Mouse (Mus musculus) heart, embryonic 16.5 days (tissue): ENCODE measurements around the gene Akr1b7. TPM values are rescaled to one million over a fixed set of nuclear protein-coding genes. Genes with fewer than 3 reads are reported as not detected.
A peak's percentile ranks its signal among the peaks of the same experiment; 100 is the strongest.
"Not testable (repeated sequence)": the region's sequence is repeated elsewhere in the genome, so short reads cannot be mapped to it uniquely, and the experiment has no call there.

Experiments used
- ATAC-seq: fragments of 200-750 bp; cut with Nextera tagmentation; replicated peaks from 2 replicates; pipeline ENCODE4 v1.8.0; 2017; ENCODE audit warnings: moderate number of reproducible peaks; ENCODE audit not compliant: insufficient read depth, low FRiP score; ENCODE audit errors: extremely low read depth
- H3K27ac ChIP-seq: fragments of 300-500 bp; sonication (generic); 2 replicates; pipeline ENCODE4 v1.5.1; 2014; ENCODE audit warnings: mild to moderate bottlenecking, low read length, control low read depth, moderate library complexity
- H3K27me3 ChIP-seq: fragments of 300-500 bp; sonication (generic); 2 replicates; pipeline ENCODE4 v1.6.1; 2014; ENCODE audit warnings: low read length, mixed read lengths; ENCODE audit not compliant: control insufficient read depth, insufficient read depth
- H3K36me3 ChIP-seq: fragments of 300-500 bp; sonication (generic); 2 replicates; pipeline ENCODE4 v1.6.1; 2014; ENCODE audit not compliant: control insufficient read depth, insufficient read depth
- H3K4me1 ChIP-seq: fragments of 300-500 bp; sonication (generic); 2 replicates; pipeline ENCODE4 v1.6.1; 2014; ENCODE audit warnings: low read length, mixed read lengths; ENCODE audit not compliant: control insufficient read depth, insufficient read depth
- H3K4me2 ChIP-seq: fragments of 300-500 bp; sonication (generic); 2 replicates; pipeline ENCODE4 v1.6.1; 2014; ENCODE audit warnings: low read depth, mild to moderate bottlenecking, control low read depth, low read length
- H3K4me3 ChIP-seq: fragments of 300-500 bp; sonication (generic); 2 replicates; pipeline ENCODE4 v1.5.1; 2014; ENCODE audit warnings: mild to moderate bottlenecking, control low read depth, low read length
- H3K9ac ChIP-seq: fragments of 300-500 bp; sonication (generic); 2 replicates; pipeline ENCODE4 v1.6.1; 2014; ENCODE audit warnings: low read length, control low read depth
- H3K9me3 ChIP-seq: fragments of 300-500 bp; sonication (generic); replicated peaks from 2 replicates; pipeline ENCODE4 v1.6.1; 2016; ENCODE audit warnings: low read length; ENCODE audit not compliant: control insufficient read depth
- WGBS: fragments of 180-500 bp; shearing (Covaris S2); extraction: QIAGEN DNeasy Blood & Tissue Kit; methylation state at CpG from one replicate; pipeline ENCODE4 v1.1.7; 2014; 5-methylcytosine and 5-hydroxymethylcytosine counted together
- polyA plus RNA-seq: library from polyadenylated mRNA; unstranded; fragments of >200 nt; fragmentation: Nextera tagmentation; extraction: Ambion mirVana; gene quantifications from 2 replicates; pipeline ENCODE4 v1.2.1, GENCODE M21; 2015

Akr1b7 gene
- 0.15 and 0.21 TPM in 2 replicates for polyA plus RNA-seq

DNA sequence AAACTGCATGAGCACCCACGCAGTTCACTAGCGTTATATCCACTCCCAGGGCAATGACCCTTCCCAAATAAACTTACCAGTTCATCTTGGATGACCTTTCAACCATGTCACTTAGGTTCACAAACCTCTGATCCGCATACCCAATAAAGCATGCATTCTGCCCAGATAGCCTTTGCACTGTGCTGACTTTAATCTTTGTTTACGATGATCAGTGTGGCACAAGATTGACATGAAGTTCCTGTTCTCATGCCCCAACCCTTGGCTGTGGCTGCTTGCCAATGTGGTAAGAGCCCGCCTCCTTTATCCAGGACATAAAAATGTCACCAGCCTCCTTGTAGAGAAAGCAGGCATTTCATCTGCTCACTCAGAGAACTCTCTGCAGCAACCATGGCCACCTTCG is at the start of gene Akr1b7:
Akr1b7 (plus strand) TSS at position 312 of the 400 bp plus-strand sequence.
- Histone ChIP-seq H3K9ac (no peak within 1 kb of the TSS), H3K36me3 (no peaks in the 10 kb centered on the region), H3K4me2 (peak within 1 kb of the TSS; percentile 5; the same call in 1 of the 2 replicates), H3K27ac (no peak within 1 kb of the TSS), H3K9me3 (no peaks in the 10 kb centered on the region), H3K27me3 (no peaks in the 10 kb centered on the region), H3K4me3 (no peak within 1 kb of the TSS), H3K4me1 (no peaks in the 10 kb centered on the region)
- 58% methylated on average over 6 of the region's 6 CpGs for WGBS
- no peak for ATAC-seq

DNA sequence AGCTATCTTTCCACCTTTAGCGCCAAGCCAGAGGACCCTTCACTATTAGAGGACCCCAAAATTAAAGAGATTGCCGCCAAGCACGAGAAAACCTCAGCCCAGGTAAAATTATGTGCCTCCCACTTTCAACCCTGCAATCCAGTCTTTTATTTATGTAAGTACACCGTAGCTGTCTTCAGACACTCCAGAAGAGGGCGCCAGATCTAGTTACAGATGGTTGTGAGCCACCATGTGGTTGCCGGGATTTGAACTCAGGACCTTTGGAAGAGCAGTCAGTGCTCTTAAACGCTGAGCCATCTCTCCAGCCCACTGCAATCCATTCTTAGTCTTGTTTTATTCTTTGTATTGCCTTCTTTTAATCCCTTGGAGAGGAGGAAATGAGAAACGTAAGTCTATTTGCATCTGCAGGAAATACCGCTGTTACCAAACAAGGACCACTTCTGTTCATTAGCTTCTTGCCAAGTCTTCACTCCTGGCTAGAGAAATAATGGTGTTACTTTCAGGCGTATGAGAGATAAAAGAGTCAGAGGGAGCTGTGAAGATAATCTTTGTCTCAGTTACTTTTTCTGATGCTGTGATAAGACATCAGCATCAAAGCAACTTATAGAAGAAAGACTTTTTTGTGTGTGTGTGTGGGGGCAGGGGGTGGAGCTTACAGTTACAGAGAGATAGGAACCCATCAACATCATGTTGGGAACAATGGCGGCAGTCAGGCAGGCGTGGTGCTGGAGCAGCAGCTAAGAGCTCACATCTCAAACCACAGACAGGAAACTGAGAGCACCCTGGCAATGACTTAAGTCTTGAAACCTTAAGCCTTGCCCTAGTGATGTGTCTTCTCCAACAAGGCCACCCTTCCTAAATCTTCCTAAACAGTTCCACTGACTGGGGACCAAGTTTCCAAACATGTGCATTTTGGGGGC is 47.7 kb upstream of the Akr1b7 start:
- Histone ChIP-seq H3K27ac (no peak overlapping the region), H3K27me3 (no peaks in the 10 kb centered on the region), H3K36me3 (no peaks in the 10 kb centered on the region), H3K4me1 (no peaks in the 10 kb centered on the region), H3K9me3 (no peaks in the 10 kb centered on the region), H3K4me3 (no peak overlapping the region), H3K9ac (no peak overlapping the region), H3K4me2 (no peak overlapping the region)
- 77% methylated on average over 12 of the region's 12 CpGs for WGBS
- ATAC-seq: no peak

DNA sequence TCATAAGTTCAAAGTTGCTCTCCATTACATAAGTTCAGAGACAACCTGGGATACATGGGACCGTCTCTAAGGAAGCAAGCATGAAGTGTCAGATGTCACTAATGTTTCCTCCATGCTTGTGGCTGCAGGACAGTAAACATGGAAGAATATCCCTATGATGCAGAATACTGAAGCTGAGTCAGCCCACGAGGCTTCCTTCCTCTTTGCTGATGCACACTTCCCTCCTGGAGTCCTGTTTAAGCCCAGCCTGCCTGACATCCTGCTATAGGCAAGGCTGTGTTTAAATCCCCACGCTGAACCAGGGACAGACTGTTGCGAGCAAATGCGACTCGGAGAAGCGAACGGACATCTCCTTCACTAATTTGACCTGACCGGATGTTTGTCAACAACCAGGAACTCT is 44.1 kb upstream of the Akr1b7 start:
- Histone ChIP-seq H3K27me3 (no peaks in the 10 kb centered on the region), H3K9ac (no peak overlapping the region), H3K36me3 (no peaks in the 10 kb centered on the region), H3K9me3 (no peaks in the 10 kb centered on the region), H3K4me3 (no peak overlapping the region), H3K27ac (no peak overlapping the region), H3K4me1 (no peaks in the 10 kb centered on the region), H3K4me2 (no peak overlapping the region)
- no peak for ATAC-seq
- WGBS: 72% methylated on average over 9 of the region's 9 CpGs

DNA sequence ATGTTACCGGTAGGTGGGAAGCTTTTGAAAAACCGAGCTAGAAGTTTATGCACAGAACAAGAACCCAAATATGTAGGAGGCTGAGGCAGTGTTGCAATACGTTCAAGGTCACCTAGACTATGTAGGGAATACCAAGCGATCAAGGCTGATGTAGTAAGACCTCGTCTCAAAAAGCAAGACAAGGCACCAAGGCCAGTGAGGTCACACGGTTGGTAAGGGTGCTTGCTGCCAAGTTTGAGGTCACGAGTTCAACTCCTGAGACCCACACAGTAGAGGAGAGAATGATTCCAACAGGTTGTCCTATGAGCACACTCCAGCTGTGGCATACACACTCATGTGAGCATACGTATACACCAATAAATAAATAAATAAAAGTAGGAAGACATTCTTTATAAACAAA is 42.1 kb upstream of the Akr1b7 start:
- no peak overlapping the region for H3K4me3 ChIP-seq

DNA sequence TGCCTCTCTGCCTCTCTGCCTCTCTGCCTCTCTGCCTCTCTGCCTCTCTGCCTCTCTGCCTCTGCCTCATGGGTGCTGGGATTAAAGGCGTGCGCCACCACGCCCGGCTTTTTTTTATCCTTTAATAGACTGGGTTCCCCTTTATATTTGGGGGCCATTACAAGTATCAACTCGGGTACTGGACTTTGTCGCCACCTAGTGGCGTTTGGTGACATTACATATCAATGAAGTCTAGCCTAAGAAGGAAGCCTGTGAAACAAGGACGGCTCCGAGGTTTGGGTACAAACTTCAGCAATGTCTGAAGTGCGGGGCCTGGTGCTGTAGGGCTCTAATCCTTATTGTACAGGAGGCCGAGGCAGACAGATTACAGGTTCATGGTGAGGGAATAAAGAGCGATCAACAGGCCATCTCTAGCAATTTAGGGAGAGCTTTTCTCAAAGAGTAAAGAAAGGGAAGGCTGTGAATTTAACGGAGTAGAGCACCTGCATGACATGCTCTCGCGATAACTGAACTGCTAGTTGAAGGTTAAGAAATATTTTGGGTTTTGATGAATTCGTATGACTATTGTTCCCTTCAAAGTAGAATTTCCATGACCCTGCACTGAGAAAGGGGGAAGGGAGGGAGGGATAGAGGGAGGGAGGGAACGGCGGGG is 40.3 kb upstream of the Akr1b7 start:
- H3K9ac ChIP-seq: peak overlapping the region; percentile 60

More for the DNA sequence above, 42.1 kb upstream of the Akr1b7 start:
- Histone ChIP-seq H3K4me2 (no peak overlapping the region), H3K9me3 (no peaks in the 10 kb centered on the region), H3K27ac (no peak overlapping the region), H3K9ac (no peak overlapping the region), H3K36me3 (no peaks in the 10 kb centered on the region), H3K4me1 (no peaks in the 10 kb centered on the region), H3K27me3 (no peaks in the 10 kb centered on the region)
- ATAC-seq: no peak
- 80% methylated on average over 8 of the region's 8 CpGs for WGBS

DNA sequence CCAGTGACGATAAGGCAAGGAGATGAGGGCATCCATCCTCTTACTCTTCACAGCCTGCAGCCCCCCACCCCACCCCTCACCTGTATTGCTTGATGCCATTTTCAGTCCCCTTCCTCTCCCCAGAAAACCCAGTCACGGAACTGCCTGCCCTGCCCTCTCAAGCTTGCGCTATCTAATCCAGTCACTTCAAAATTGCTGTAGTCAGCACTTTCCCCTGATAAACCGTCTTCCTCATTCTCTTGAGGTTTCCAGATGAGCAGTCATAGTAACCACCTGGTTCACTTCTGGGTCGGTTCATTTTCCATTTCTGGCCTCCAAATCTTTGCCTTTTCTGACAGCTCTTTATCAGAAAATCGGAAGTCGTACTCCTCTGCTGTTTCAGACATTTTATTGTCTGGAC is 38.3 kb upstream of the Akr1b7 start:
- Histone ChIP-seq H3K9me3 (no peaks in the 10 kb centered on the region), H3K9ac (no peak overlapping the region), H3K4me3 (no peak overlapping the region), H3K4me2 (no peak overlapping the region), H3K27me3 (no peaks in the 10 kb centered on the region), H3K4me1 (no peaks in the 10 kb centered on the region), H3K27ac (no peak overlapping the region), H3K36me3 (no peaks in the 10 kb centered on the region)
- ATAC-seq: no peak
- 64% methylated on average over 7 of the region's 7 CpGs for WGBS

More for the DNA sequence above, 40.3 kb upstream of the Akr1b7 start:
- ATAC-seq: no peak
- H3K36me3 ChIP-seq: no peaks in the 10 kb centered on the region
- no peaks in the 10 kb centered on the region for H3K4me1 ChIP-seq
- H3K27ac ChIP-seq: no peak overlapping the region
- peak overlapping the region; percentile 36 for H3K4me3 ChIP-seq
- H3K27me3 ChIP-seq: no peaks in the 10 kb centered on the region
- no peaks in the 10 kb centered on the region for H3K9me3 ChIP-seq
- WGBS: 18% methylated on average over 18 of the region's 18 CpGs
- H3K4me2 ChIP-seq: peak overlapping the region; percentile 55

DNA sequence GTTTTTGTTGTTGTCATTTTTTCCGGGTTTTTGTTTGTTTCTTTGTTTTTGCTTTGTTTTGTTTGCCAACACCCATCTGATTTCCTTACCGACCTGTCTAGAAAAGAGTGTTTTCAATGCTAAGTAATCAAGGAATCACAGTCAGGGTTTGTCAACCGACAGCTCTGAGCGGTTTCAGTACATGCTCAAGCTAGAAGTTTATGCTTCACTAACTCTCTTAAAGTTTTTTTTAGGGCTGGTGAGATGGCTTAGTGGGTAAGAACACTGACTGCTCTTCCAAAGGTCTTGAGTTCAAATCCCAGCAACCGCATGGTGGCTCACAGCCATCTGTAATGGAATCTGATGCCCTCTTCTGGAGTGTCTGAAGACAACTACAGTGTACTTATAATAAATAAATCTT is 36.2 kb upstream of the Akr1b7 start:
- WGBS: 77% methylated on average over 5 of the region's 5 CpGs
- H3K4me3 ChIP-seq: not testable (repeated sequence)

DNA sequence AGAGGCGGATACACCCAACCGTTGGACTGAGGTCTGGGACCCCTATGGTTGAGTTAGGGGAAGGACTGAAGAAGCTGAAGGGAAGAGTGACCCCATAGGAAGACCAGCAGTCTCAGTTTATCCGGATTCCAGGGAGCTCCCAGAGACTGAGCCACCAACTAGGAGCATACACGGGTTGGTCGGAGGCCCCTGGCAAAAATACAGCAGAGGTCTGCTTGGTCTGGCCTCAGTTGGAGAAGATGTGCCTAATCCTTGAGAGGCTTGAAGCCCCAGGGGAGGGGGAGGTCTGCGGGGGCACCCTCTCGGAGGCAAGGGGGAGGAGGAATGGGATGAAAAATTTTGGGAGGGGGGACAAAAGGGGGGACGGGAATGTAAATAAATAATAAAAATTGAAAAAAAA is 28.7 kb upstream of the Akr1b7 start:
- Histone ChIP-seq H3K9me3 (no peaks in the 10 kb centered on the region), H3K9ac (no peak overlapping the region), H3K27me3 (no peaks in the 10 kb centered on the region), H3K4me2 (peak overlapping the region; percentile 85), H3K36me3 (peaks cover 8% of the 10 kb centered on the region), H3K4me1 (0 out of 2 replicates have a peak, but pooled peaks cover 2% of the 10 kb centered on the region), H3K4me3 (no peak overlapping the region), H3K27ac (no peak overlapping the region)
- WGBS: 48% methylated on average over 8 of the region's 8 CpGs
- no peak for ATAC-seq

More for the DNA sequence above, 36.2 kb upstream of the Akr1b7 start:
- H3K9ac ChIP-seq, H3K36me3 ChIP-seq, H3K9me3 ChIP-seq, H3K27me3 ChIP-seq, H3K4me1 ChIP-seq, H3K4me2 ChIP-seq, H3K27ac ChIP-seq, ATAC-seq: not testable (repeated sequence)

DNA sequence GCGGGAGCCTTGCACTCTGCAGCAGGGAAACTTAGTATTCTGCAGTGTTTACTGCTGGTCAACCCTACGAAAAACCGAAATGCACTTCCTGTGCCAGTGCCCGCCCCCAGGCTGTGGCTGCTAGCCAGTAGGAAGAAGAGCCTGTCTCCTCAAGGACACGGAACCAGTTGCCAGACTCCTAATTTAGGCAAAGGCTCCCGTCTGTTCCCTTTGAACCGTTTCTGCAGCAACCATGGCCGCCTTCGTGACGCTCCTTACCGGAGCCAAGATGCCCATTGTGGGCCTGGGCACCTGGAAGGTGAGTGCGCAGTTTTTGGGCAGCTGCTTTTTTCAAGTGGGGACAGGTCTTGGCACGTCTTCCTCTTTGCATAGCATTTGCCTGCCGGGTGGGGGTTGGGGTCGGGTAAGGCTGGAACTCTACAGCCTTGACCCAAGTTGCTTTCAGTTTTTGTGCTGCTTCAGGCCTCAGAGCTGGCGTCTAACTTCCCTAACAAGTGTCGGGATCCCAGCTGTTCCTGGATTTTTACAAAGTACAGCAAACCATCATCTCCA is 27.9 kb upstream of the Akr1b7 start, which contains the start of gene Akr1b10:
Akr1b10 (plus strand) TSS at position 109 of the 552 bp plus-strand sequence.
- peaks cover 11% of the 10 kb centered on the region for H3K36me3 ChIP-seq
- H3K9me3 ChIP-seq: no peaks in the 10 kb centered on the region
- peak within 1 kb of the TSS; percentile 67 for H3K4me3 ChIP-seq
- H3K4me1 ChIP-seq: 0 out of 2 replicates have a peak, but pooled peaks cover 2% of the 10 kb centered on the region
- peak within 1 kb of the TSS; percentile 85 for H3K4me2 ChIP-seq
- peak within 1 kb of the TSS; percentile 88 for H3K27ac ChIP-seq
- peak within 1 kb of the TSS; percentile 75 for H3K9ac ChIP-seq
- no peaks in the 10 kb centered on the region for H3K27me3 ChIP-seq
- 0% methylated on average over 17 of the region's 17 CpGs for WGBS
- peak; percentile 80 for ATAC-seq
